Mouse (Mus musculus): ENCODE results near the gene Slc36a4.

DNA sequence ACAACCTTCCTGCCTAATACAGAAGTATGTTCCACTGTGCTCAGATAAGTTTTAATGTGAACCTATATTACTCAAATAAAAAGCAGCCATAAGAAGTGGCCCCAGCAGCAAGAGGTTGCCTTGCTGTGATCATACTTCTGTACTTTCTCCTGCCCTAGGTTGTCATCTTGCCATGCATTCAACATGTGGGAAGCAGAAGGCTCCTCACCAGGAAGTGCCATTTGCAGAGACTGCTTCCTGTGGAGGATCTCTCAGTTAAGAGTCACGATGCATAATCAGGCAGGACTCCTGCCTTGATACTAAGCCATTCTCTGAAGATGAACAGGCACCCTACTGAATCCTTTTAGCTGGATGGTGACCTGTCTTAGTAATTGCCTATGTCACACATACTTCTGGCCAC lies 37.3 kb upstream of the Slc36a4 start:
- TF ChIP-seq TAL1 (IDR thresholded peaks at IDR 0.05; ENCODE audit: low read length) = no peak
- TF ChIP-seq GATA1 (IDR thresholded peaks at IDR 0.05; ENCODE audit: low read length) = no peak

All from erythroblast, embryonic 14.5 days (primary cell).